Mouse (Mus musculus) small intestine, adult 2 months (tissue): ENCODE results near the gene Eps15l1. TPM values are rescaled to one million over a fixed set of nuclear protein-coding genes. Genes with fewer than 3 reads are reported as not detected.

Experiments
- H3K27ac ChIP-seq: fragments of 200-500 bp; 2 replicates; pipeline ENCODE4 v1.5.1; 2012; ENCODE audit warnings: low read depth, low read length, control low read depth, inconsistent platforms; ENCODE audit not compliant: insufficient read depth
- H3K27me3 ChIP-seq: fragments of 200-500 bp; 2 replicates; pipeline ENCODE4 v1.6.1; 2012; ENCODE audit warnings: mild to moderate bottlenecking, moderate library complexity, low read length, inconsistent platforms; ENCODE audit not compliant: control insufficient read depth, insufficient read depth
- H3K36me3 ChIP-seq: fragments of 200-500 bp; 2 replicates; pipeline ENCODE4 v1.6.1; 2012; ENCODE audit warnings: mild to moderate bottlenecking, low read length, control low read depth, inconsistent platforms; ENCODE audit not compliant: control insufficient read depth, insufficient read depth
- H3K4me1 ChIP-seq: fragments of 200-500 bp; 2 replicates; pipeline ENCODE4 v1.6.1; 2012; ENCODE audit warnings: low read length, inconsistent platforms, mixed read lengths; ENCODE audit not compliant: control insufficient read depth, insufficient read depth, insufficient read length
- H3K4me3 ChIP-seq: fragments of 200-500 bp; 2 replicates; pipeline ENCODE4 v1.5.1; 2012; ENCODE audit warnings: low read depth, mild to moderate bottlenecking, control low read depth, inconsistent platforms, low read length, moderate library complexity
- CTCF ChIP-seq: fragments of 200-500 bp; IDR thresholded peaks from 2 replicates; pipeline ENCODE4 v1.5.1; 2012; ENCODE audit warnings: low read depth, mild to moderate bottlenecking, control low read depth, inconsistent platforms, low read length, moderate library complexity, mixed read lengths; ENCODE audit not compliant: insufficient replicate concordance, insufficient read length; ENCODE audit errors: extremely low read depth
- POLR2A ChIP-seq: fragments of 200-500 bp; IDR thresholded peaks from 2 replicates; pipeline ENCODE4 v1.6.1; 2012; ENCODE audit warnings: low read depth, mild to moderate bottlenecking, control low read depth, inconsistent platforms, low read length, moderate library complexity
- WGBS: fragments of 180-500 bp; shearing (Covaris S2); methylation state at CpG from one replicate; pipeline ENCODE4 v1.1.7; 2018; 5-methylcytosine and 5-hydroxymethylcytosine counted together
- polyA plus RNA-seq: library from polyadenylated mRNA; depleted of rRNA; stranded (reverse); fragments of >200 nt; gene quantifications from 2 replicates; pipeline ENCODE4 v1.2.3, GENCODE M21; 2012

The Eps15l1 gene
- polyA plus RNA-seq, 1 experiment: 27.0 TPM

- H3K4me1 ChIP-seq: no peaks in the 10 kb centered on the region; the same call in 1 of the 2 replicates
- TF ChIP-seq POLR2A (no peak), CTCF (no peak)
- no peak overlapping the region for H3K27ac ChIP-seq
- 90% methylated on average over 3 of the region's 3 CpGs for WGBS
- peaks cover 36% of the 10 kb centered on the region for H3K36me3 ChIP-seq
- no peaks in the 10 kb centered on the region for H3K27me3 ChIP-seq
- H3K4me3 ChIP-seq: no peak overlapping the region
These were observed 36.5 kb upstream of the Eps15l1 start for GRCm38 (mm10) chr8:72457806-72458205.

- TF ChIP-seq CTCF: no peak
- TF ChIP-seq POLR2A: no peak
- H3K36me3 ChIP-seq: peaks cover 13% of the 10 kb centered on the region; the same call in 1 of the 2 replicates
- H3K27me3 ChIP-seq: no peaks in the 10 kb centered on the region
- H3K27ac ChIP-seq: no peak overlapping the region
- H3K4me1 ChIP-seq: no peaks in the 10 kb centered on the region
- no peak overlapping the region for H3K4me3 ChIP-seq
- WGBS: 85% methylated on average over 4 of the region's 4 CpGs
These were observed 34.1 kb upstream of the Eps15l1 start for GRCm38 (mm10) chr8:72455317-72455716.

- H3K27me3 ChIP-seq: no peaks in the 10 kb centered on the region
- peaks cover 5% of the 10 kb centered on the region; the same call in 1 of the 2 replicates for H3K36me3 ChIP-seq
- no peak overlapping the region for H3K4me3 ChIP-seq
- H3K4me1 ChIP-seq: no peaks in the 10 kb centered on the region
- no peak overlapping the region for H3K27ac ChIP-seq
- TF ChIP-seq CTCF (no peak), POLR2A (no peak)
- 95% methylated on average over 2 of the region's 2 CpGs for WGBS
These were observed 32.6 kb upstream of the Eps15l1 start for GRCm38 (mm10) chr8:72453904-72454303.

- Histone ChIP-seq H3K4me3 (no peak overlapping the region), H3K36me3 (0 out of 2 replicates have a peak, but pooled peaks cover 1% of the 10 kb centered on the region), H3K4me1 (no peaks in the 10 kb centered on the region), H3K27me3 (no peaks in the 10 kb centered on the region), H3K27ac (no peak overlapping the region)
- 72% methylated on average over 8 of the region's 8 CpGs for WGBS
- TF ChIP-seq CTCF (no peak), POLR2A (no peak)
These were observed 30.3 kb upstream of the Eps15l1 start for GRCm38 (mm10) chr8:72451516-72451915.

GRCm38 (mm10) chr8:72445071-72445470 is 23.8 kb upstream of the Eps15l1 start:
- Histone ChIP-seq H3K4me1 (peaks cover 5% of the 10 kb centered on the region; the same call in 1 of the 2 replicates), H3K4me3 (no peak overlapping the region), H3K36me3 (no peaks in the 10 kb centered on the region), H3K27ac (no peak overlapping the region), H3K27me3 (no peaks in the 10 kb centered on the region)
- TF ChIP-seq POLR2A (no peak), CTCF (no peak)
- WGBS: 92% methylated on average over 6 of the region's 6 CpGs

- no peaks in the 10 kb centered on the region for H3K27me3 ChIP-seq
- WGBS: 22% methylated on average over 6 of the region's 6 CpGs
- peak overlapping the region; percentile 62 for H3K4me3 ChIP-seq
- TF ChIP-seq POLR2A: no peak
- no peak for TF ChIP-seq CTCF
- no peak overlapping the region for H3K27ac ChIP-seq
- H3K4me1 ChIP-seq: peaks cover 5% of the 10 kb centered on the region; the same call in 1 of the 2 replicates
- H3K36me3 ChIP-seq: no peaks in the 10 kb centered on the region
These were observed 22.7 kb upstream of the Eps15l1 start for GRCm38 (mm10) chr8:72443994-72444350.

- TF ChIP-seq POLR2A: no peak
- H3K27me3 ChIP-seq: no peaks in the 10 kb centered on the region
- no peak within 1 kb of the TSS for H3K27ac ChIP-seq
- H3K4me1 ChIP-seq: peaks cover 5% of the 10 kb centered on the region; the same call in 1 of the 2 replicates
- no peaks in the 10 kb centered on the region for H3K36me3 ChIP-seq
- H3K4me3 ChIP-seq: peak within 1 kb of the TSS; percentile 65
- WGBS: 4% methylated on average over 34 of the region's 34 CpGs
These were observed 22.2 kb upstream of the Eps15l1 start, which contains the start of the genes Calr3 and 1700030K09Rik for GRCm38 (mm10) chr8:72443338-72443993. Gene Calr3, minus strand, starts transcription at chr8:72443870. Gene 1700030K09Rik, plus strand, starts transcription at chr8:72443880.
